Mouse (Mus musculus) hematopoietic stem cell, adult 5-6 weeks (primary cell): ENCODE data around the gene Glt1d1. TPM values are rescaled to one million over a fixed set of nuclear protein-coding genes. Genes with fewer than 3 reads are reported as not detected.

Experiments used
- ATAC-seq, 2 experiments: fragments of 125-278 bp in 1 of 2; replicated peaks in 1 of 2; 2 replicates each; pipeline ENCODE4 v1.8.0; 2016 to 2017; ENCODE audit warnings: inconsistent platforms in 2 of 2, mild to moderate bottlenecking in 2 of 2, moderate number of reproducible peaks in 2 of 2, low read depth in 1 of 2, moderate TSS enrichment in 1 of 2; ENCODE audit not compliant: low FRiP score in 2 of 2, poor library complexity in 2 of 2, severe bottlenecking in 2 of 2, insufficient read depth in 1 of 2, low TSS enrichment in 1 of 2
- total RNA-seq: library from RNA; stranded (forward); fragments of 172-1452, 232-1000 nt; gene quantifications from 2 replicates; pipeline ENCODE4 v1.2.3, GENCODE M21; 2017

The Glt1d1 gene
- total RNA-seq, 1 experiment from 2014 or later, result 0.30 TPM

GRCm38 (mm10) chr5:127620371-127620770 lies 11.7 kb upstream of the Glt1d1 start:
- ATAC-seq, result no peak

GRCm38 (mm10) chr5:127621108-127621507 lies 11.0 kb upstream of the Glt1d1 start:
- peak; percentile 52 to 66; a peak in 3 of 4 replicates for ATAC-seq

DNA sequence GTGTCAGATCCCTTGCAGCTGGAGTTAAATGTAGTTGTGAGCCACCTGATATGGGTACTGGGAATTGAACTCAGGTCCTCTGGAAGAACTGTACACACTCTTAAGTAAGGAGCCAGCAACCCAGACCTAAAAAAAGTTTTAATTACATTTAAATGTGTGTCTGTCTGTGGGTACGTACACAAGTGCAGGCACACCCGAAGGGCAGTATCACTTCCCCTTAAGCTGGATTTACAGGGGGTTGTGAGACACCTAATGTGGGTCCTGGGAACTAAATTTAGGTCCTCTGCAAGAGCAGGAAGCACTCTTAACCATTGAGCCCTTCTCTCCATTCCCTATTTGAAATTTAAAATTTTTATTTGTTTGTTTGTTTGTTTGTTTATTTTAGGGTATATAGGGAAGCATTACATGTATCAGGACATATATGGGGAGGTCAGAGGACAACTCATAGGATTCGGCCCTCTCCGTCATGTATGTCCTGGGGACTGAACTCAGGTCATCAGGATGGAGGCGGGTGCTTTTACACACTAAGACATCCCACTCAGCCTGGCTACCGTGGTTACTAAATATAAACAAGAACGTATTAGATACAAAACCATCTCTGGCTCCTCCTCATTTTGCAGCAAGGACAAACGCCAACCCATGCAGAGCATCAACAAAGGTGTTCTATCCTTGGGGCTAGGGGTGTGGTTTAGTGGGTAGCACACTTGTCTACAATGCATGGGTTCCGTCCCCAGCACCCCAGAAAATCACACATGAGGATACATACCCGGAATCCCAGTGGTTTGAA lies 7.4 kb upstream of the Glt1d1 start:
- ATAC-seq, result peak in 1 of 2 experiments; percentile 54; a peak in 2 of 4 replicates

DNA sequence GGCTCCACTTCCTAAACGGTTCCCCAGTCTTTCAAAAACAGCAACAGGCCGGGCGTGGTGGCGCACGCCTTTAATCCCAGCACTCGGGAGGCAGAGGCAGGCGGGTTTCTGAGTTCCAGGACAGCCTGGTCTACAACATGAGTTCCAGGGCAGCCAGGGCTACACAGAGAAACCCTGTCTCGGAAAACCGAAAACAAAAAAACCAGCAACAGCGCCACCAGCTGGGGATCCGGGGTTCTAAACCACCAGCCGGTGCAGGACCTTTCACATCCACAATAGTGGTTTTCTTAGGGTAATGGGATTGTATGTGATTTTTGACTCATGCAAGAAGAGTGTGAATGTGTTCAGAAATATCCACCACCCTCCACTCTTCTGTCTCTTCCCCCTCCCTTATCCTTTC lies 4.8 kb upstream of the Glt1d1 start:
- no peak for ATAC-seq

GRCm38 (mm10) chr5:127631671-127632070 lies 391 bp upstream of the Glt1d1 start:
- no peak for ATAC-seq

- no peak for ATAC-seq
Measured at GRCm38 (mm10) chr5:127633188-127633587, 1.1 kb downstream of the Glt1d1 start.

- no peak for ATAC-seq
Measured at GRCm38 (mm10) chr5:127633666-127634065, 1.6 kb downstream of the Glt1d1 start.

- no peak for ATAC-seq
Measured at GRCm38 (mm10) chr5:127637622-127638021, 5.6 kb downstream of the Glt1d1 start.

DNA sequence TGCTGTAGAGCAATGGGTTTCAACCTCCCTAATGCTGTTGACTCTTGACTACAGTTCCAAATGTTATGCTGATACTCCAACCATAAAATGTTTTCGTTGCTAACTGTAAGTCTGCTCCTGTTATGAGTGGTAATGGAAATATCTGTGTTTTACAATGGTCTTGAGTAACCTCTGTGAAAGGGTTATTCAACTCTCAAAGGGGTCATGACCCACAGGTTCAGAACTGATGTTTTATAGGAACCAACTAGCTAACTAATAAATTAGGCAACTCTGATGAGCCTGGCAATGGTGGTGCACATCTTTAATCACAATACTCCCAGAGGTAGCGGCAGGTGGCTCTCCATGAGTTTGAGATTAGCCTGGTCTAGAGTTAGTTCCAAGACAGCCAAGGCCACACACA lies 6.1 kb downstream of the Glt1d1 start:
- ATAC-seq, result no peak

GRCm38 (mm10) chr5:127639067-127639605 lies 7.1 kb downstream of the Glt1d1 start:
- no peak for ATAC-seq

- no peak for ATAC-seq
Measured at GRCm38 (mm10) chr5:127639635-127640034, 7.6 kb downstream of the Glt1d1 start.

DNA sequence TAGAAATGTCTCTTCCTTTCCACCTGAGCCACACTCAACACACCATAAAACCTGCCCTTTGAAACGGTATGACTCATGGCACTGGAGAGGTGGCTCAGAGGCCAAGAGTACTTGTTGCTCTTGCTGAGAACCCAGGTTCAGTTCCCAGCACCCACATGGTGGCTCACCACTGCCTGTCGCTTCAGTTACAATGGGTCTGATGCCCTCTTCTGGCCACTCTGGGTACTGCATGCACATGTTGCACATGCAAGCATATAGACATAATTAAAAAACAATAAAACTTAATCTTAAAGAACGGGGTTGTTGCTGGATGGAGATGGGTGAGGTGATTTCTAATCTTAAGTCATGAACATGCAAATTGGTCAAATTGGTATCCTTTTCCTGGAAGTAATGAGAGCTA lies 8.3 kb downstream of the Glt1d1 start:
- no peak for ATAC-seq

GRCm38 (mm10) chr5:127641185-127641958 lies 9.3 kb downstream of the Glt1d1 start:
- no peak for ATAC-seq

DNA sequence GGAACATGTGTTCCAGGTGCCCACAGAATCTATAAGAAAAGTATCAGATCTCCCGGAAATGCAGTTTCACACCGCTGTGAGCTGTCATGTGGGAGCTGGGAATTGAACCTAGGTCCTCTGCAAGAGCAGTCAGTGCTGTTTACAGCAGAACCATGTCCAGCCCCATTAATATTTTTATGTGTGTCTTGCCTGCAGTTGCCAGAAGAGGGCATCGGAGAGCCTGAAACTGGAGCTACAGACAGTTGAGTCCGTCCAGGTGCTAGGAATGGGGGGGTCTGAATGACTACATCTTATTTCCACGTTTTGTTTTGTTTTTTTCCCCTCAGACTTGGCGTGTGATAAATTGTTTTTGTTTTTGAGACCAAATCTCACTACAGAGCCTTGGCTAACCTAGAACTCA lies 16.0 kb downstream of the Glt1d1 start:
- 0 out of 4 replicates have a peak, but pooled peaks of 1 of the 2 experiments have one; percentile 32 for ATAC-seq

GRCm38 (mm10) chr5:127649077-127649476 lies 17.0 kb downstream of the Glt1d1 start:
- peak; percentile 32 to 62; a peak in 1 of 4 replicates for ATAC-seq

DNA sequence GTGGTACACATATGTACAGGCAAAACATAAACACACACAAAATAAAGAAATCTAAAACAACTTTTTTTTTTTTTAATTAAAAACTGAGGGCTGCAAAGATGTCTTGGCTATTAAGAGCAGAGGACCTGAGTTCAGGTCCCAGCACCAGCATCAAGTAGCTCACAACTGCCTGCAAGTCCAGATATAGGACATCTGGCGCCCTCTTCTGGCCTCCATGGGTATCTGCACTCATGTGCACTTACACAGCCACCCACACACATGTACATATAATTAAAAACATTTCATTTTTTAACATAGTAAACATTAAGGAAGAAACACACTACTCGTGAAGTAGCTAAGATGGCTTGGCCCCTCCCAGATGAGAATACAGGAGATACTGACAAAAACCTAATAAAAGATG lies 26.2 kb downstream of the Glt1d1 start:
- ATAC-seq, result no peak

- ATAC-seq, result no peak
Measured at GRCm38 (mm10) chr5:127659312-127659711, 27.2 kb downstream of the Glt1d1 start.

DNA sequence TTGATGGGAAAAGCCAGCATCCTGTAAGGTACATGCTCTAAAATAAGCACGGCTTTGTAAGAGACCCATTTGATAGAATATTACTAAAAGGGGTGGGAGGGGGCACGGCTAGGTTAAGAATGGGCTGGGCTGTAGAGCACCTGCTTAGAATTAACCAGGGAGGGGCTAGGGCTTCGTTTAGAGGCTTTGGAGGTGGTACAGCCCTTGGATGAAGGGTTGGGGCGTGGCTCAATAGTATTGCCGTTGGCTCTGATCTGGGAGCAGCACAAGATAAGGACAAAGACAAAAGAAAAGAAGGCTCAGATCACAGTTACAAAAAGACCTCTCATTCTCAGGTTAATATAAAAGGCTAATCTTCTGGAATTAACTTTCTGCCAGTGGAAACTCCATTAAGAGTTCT lies 28.2 kb downstream of the Glt1d1 start:
- no peak for ATAC-seq
